Mouse (Mus musculus) forebrain, embryonic 10.5 days (tissue): Measurements from ENCODE around the gene Ralgps1. TPM values are rescaled to one million over a fixed set of nuclear protein-coding genes. Genes with fewer than 3 reads are reported as not detected.

Experiments used
- DNase-seq: peaks from one replicate; pipeline ENCODE4 v3.0.0-alpha.2; 2017; ENCODE audit warnings: low spot score; ENCODE audit errors: extremely low spot score
- H3K27ac ChIP-seq: fragments of 300-500 bp; sonication (generic); 2 replicates; pipeline ENCODE4 v1.5.1; 2016; ENCODE audit warnings: mild to moderate bottlenecking
- H3K27me3 ChIP-seq: fragments of 300-500 bp; sonication (generic); 2 replicates; pipeline ENCODE4 v1.6.1; 2016; ENCODE audit warnings: mild to moderate bottlenecking; ENCODE audit not compliant: poor library complexity, severe bottlenecking
- H3K36me3 ChIP-seq: fragments of 300-500 bp; sonication (generic); replicated peaks from 2 replicates; pipeline ENCODE4 v1.6.1; 2016; ENCODE audit warnings: mild to moderate bottlenecking, moderate library complexity
- H3K4me1 ChIP-seq: fragments of 300-500 bp; sonication (generic); 2 replicates; pipeline ENCODE4 v1.6.1; 2016
- H3K4me3 ChIP-seq: fragments of 300-500 bp; sonication (generic); 2 replicates; pipeline ENCODE4 v1.5.1; 2016; ENCODE audit warnings: mild to moderate bottlenecking, moderate library complexity
- H3K9me3 ChIP-seq: fragments of 300-500 bp; sonication (generic); 2 replicates; pipeline ENCODE4 v1.6.1; 2016; ENCODE audit warnings: mild to moderate bottlenecking, moderate library complexity
- WGBS: fragments of 180-500 bp; shearing (Covaris S2); methylation state at CpG from one replicate; pipeline ENCODE4 v1.1.7; 2016; 5-methylcytosine and 5-hydroxymethylcytosine counted together
- polyA plus RNA-seq: library from polyadenylated mRNA; unstranded; fragments of >200 nt; fragmentation: Nextera tagmentation; extraction: Ambion mirVana; gene quantifications from 2 replicates; pipeline ENCODE4 v1.2.1, GENCODE M21; 2016

Gene Ralgps1
- polyA plus RNA-seq, result 6.2 and 6.9 TPM in 2 replicates

GRCm38 (mm10) chr2:33370777-33371647 is at the start of gene Ralgps1:
Ralgps1 (minus strand) TSS chr2:33371486.
- Histone ChIP-seq H3K9me3 (no peaks in the 10 kb centered on the region), H3K4me3 (peak within 1 kb of the TSS; percentile 75), H3K27ac (peak within 1 kb of the TSS; percentile 95), H3K36me3 (no peaks in the 10 kb centered on the region; the same call in 1 of the 2 replicates), H3K27me3 (no peaks in the 10 kb centered on the region), H3K4me1 (peaks cover 16% of the 10 kb centered on the region)
- WGBS, result under 1% methylated on average over 62 of the region's 74 CpGs
- peak; percentile 97 for DNase-seq

GRCm38 (mm10) chr2:33417454-33417853 is 46.2 kb upstream of the Ralgps1 start:
- 93% methylated on average over 4 of the region's 4 CpGs for WGBS
- Histone ChIP-seq H3K4me3 (no peak overlapping the region), H3K27me3 (no peaks in the 10 kb centered on the region), H3K9me3 (no peaks in the 10 kb centered on the region), H3K4me1 (peaks cover 7% of the 10 kb centered on the region; the same call in 1 of the 2 replicates), H3K36me3 (peaks cover 49% of the 10 kb centered on the region), H3K27ac (no peak overlapping the region)
- no peak for DNase-seq

DNA sequence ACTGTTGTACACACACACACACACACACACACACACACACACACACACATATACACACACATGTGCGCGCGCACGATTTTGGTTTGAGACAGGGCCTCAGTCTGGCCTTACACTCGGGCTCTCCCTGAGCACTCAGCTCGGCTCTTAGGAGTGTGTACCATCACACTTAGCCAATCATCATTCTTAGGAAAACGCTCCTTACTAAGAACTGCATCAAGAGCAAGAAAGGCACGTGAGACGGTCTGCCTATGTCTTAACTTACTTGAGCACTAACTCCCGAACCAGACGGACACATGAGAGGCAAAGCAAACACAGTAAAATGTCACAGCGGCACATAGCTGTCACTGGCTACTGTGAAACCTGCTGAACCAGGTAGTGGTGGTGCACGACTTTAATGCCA is 42.7 kb upstream of the Ralgps1 start:
- WGBS, result 93% methylated on average over 13 of the region's 13 CpGs
- no peaks in the 10 kb centered on the region for H3K4me1 ChIP-seq
- H3K9me3 ChIP-seq, result no peaks in the 10 kb centered on the region
- H3K36me3 ChIP-seq, result peaks cover 60% of the 10 kb centered on the region
- H3K27me3 ChIP-seq, result no peaks in the 10 kb centered on the region
- DNase-seq, result no peak
- no peak overlapping the region for H3K27ac ChIP-seq
- H3K4me3 ChIP-seq, result no peak overlapping the region

- Histone ChIP-seq H3K4me3 (no peak overlapping the region), H3K4me1 (no peaks in the 10 kb centered on the region), H3K9me3 (no peaks in the 10 kb centered on the region), H3K27ac (no peak overlapping the region), H3K36me3 (peaks cover 61% of the 10 kb centered on the region), H3K27me3 (no peaks in the 10 kb centered on the region)
- no peak for DNase-seq
- WGBS, result 88% methylated on average over 14 of the region's 14 CpGs
Measured at GRCm38 (mm10) chr2:33412111-33412510, 40.8 kb upstream of the Ralgps1 start.

GRCm38 (mm10) chr2:33403511-33404003 is 32.3 kb upstream of the Ralgps1 start:
- Histone ChIP-seq H3K27ac (no peak overlapping the region), H3K9me3 (no peaks in the 10 kb centered on the region), H3K36me3 (peaks cover 14% of the 10 kb centered on the region), H3K27me3 (no peaks in the 10 kb centered on the region), H3K4me3 (no peak overlapping the region), H3K4me1 (peaks cover 7% of the 10 kb centered on the region; the same call in 1 of the 2 replicates)
- 82% methylated on average over 4 of the region's 4 CpGs for WGBS
- DNase-seq, result no peak

DNA sequence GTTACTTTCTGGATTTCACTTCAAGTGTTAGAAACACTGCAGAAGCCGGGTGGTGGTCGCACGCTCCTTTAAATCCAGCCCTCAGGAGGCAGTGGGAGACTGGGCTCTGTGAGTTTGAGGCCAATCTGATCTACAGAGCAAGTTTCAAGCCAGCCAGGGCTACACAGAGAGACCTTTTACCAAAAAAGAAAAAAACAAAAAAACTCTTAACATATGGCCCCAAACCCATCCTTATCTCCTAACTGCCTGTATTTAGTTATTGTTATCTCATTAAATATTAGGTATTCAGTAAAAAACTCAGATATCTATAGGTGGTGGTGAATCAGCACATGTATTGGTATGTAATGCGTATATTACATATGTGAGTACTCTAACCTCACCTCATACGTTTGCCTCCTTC is 31.4 kb upstream of the Ralgps1 start:
- no peak for DNase-seq
- Histone ChIP-seq H3K4me1 (peaks cover 7% of the 10 kb centered on the region; the same call in 1 of the 2 replicates), H3K9me3 (no peaks in the 10 kb centered on the region), H3K36me3 (peaks cover 6% of the 10 kb centered on the region; the same call in 1 of the 2 replicates), H3K27me3 (no peaks in the 10 kb centered on the region), H3K27ac (no peak overlapping the region), H3K4me3 (no peak overlapping the region)
- 67% methylated on average over 5 of the region's 5 CpGs for WGBS

DNA sequence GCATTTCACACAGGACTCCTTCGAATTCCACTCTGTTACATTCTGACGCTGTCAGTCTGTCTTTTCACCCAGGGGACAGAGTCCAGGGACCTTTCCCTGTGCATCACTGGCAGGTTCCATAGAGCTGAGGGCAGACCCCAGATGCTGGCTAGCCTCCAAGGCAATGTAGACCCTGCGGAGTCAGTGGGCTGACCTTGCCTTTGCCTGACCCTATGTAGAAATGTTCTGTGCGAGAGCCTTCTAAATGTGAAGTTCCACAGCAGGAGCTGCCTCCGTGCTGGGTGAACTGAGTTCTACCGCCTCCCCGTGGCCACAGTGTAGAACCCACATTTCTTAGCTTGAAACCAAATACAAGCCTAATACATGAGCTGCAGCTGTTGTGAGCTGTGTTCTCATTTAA is 30.9 kb upstream of the Ralgps1 start:
- WGBS, result 44% methylated on average over 7 of the region's 7 CpGs
- H3K4me1 ChIP-seq, result peaks cover 7% of the 10 kb centered on the region; the same call in 1 of the 2 replicates
- no peaks in the 10 kb centered on the region for H3K27me3 ChIP-seq
- H3K4me3 ChIP-seq, result no peak overlapping the region
- no peaks in the 10 kb centered on the region for H3K9me3 ChIP-seq
- peak; percentile 37 for DNase-seq
- peaks cover 6% of the 10 kb centered on the region; the same call in 1 of the 2 replicates for H3K36me3 ChIP-seq
- no peak overlapping the region for H3K27ac ChIP-seq

- no peaks in the 10 kb centered on the region for H3K27me3 ChIP-seq
Measured at GRCm38 (mm10) chr2:33401217-33401616, 29.9 kb upstream of the Ralgps1 start.

GRCm38 (mm10) chr2:33400541-33400940 is 29.3 kb upstream of the Ralgps1 start:
- Histone ChIP-seq H3K4me3 (no peak overlapping the region), H3K4me1 (no peaks in the 10 kb centered on the region), H3K27me3 (no peaks in the 10 kb centered on the region), H3K9me3 (no peaks in the 10 kb centered on the region), H3K27ac (no peak overlapping the region), H3K36me3 (no peaks in the 10 kb centered on the region)
- whole genome bisulfite sequencing, result 83% methylated on average over 5 of the region's 5 CpGs
- DNase-seq, result no peak

More at GRCm38 (mm10) chr2:33401217-33401616, 29.9 kb upstream of the Ralgps1 start:
- Histone ChIP-seq H3K4me1 (no peaks in the 10 kb centered on the region), H3K27ac (no peak overlapping the region), H3K4me3 (no peak overlapping the region), H3K36me3 (0 out of 2 replicates have a peak, but pooled peaks cover 2% of the 10 kb centered on the region), H3K9me3 (no peaks in the 10 kb centered on the region)
- DNase-seq, result no peak
- WGBS, result 42% methylated on average over 3 of the region's 3 CpGs

DNA sequence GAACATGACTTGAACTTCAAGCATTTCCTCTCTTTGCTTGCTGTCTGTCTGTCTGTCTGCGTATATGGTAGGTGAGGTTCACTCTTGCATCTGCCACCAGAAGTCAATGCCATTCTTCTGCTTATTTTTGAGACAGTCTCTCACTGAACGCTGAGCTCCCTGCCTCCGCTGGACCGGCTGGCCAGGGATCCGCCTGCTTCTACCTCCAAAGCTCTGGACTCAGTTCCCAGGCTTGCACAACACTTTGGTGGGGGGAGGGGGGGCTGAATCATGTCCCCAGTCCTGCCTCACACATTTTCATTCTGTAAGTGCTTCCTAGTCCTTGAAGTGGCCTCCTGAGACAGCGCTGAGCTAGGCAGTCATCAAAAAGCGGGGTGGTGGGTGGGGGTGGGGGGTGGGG is 27.8 kb upstream of the Ralgps1 start:
- no peak for DNase-seq
- no peak overlapping the region for H3K27ac ChIP-seq
- no peaks in the 10 kb centered on the region for H3K4me1 ChIP-seq
- H3K4me3 ChIP-seq, result no peak overlapping the region
- H3K9me3 ChIP-seq, result no peaks in the 10 kb centered on the region
- 82% methylated on average over 7 of the region's 7 CpGs for WGBS
- no peaks in the 10 kb centered on the region for H3K36me3 ChIP-seq
- H3K27me3 ChIP-seq, result no peaks in the 10 kb centered on the region

DNA sequence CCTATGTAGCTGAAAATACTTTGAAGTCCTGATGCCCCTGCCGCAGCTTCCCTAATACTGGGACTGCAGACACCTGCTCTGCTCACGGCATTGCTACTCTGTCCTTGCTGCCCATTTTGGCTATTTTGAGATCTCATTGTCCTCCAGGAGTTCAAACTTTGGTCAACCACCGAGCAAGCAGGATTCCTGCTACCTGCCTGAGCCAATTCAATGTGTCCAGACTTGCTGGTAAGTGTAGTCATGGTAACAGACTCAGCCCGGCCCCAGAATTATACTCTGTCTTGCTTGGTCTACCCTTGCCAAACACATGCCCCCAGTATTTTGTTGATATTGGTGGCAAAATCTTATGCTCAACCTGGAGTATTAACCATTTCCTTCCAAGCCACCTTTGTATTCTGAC is 25.8 kb upstream of the Ralgps1 start:
- WGBS, result 84% methylated on average over 4 of the region's 4 CpGs
- Histone ChIP-seq H3K4me1 (no peaks in the 10 kb centered on the region), H3K36me3 (no peaks in the 10 kb centered on the region), H3K4me3 (no peak overlapping the region), H3K27ac (no peak overlapping the region), H3K9me3 (no peaks in the 10 kb centered on the region), H3K27me3 (no peaks in the 10 kb centered on the region)
- no peak for DNase-seq

- Histone ChIP-seq H3K27ac (no peak overlapping the region), H3K27me3 (no peaks in the 10 kb centered on the region), H3K4me3 (no peak overlapping the region), H3K4me1 (no peaks in the 10 kb centered on the region), H3K36me3 (no peaks in the 10 kb centered on the region), H3K9me3 (peaks cover 1% of the 10 kb centered on the region; the same call in 1 of the 2 replicates)
- whole genome bisulfite sequencing, result 88% methylated on average over 2 of the region's 2 CpGs
- DNase-seq, result no peak
Measured at GRCm38 (mm10) chr2:33395053-33395452, 23.8 kb upstream of the Ralgps1 start.
